Mouse (Mus musculus) limb, embryonic 14.5 days (tissue): ENCODE results near the gene Tsn. TPM values are rescaled to one million over a fixed set of nuclear protein-coding genes. Genes with fewer than 3 reads are reported as not detected.

Experiments
- ATAC-seq: fragments of 200-750 bp; cut with Nextera tagmentation; 2 replicates; pipeline ENCODE4 v1.8.0; 2017; ENCODE audit warnings: low read depth, moderate number of reproducible peaks, moderate TSS enrichment; ENCODE audit not compliant: low FRiP score
- DNase-seq: peaks from one replicate; pipeline ENCODE4 v3.0.0-alpha.2; 2015; ENCODE audit warnings: low spot score
- H3K27ac ChIP-seq: fragments of 300-500 bp; sonication (generic); replicated peaks from 2 replicates; pipeline ENCODE4 v1.5.1; 2014; ENCODE audit warnings: low read depth, mild to moderate bottlenecking, low read length, moderate library complexity, mixed read lengths
- H3K27me3 ChIP-seq: fragments of 300-500 bp; sonication (generic); 2 replicates; pipeline ENCODE4 v1.6.1; 2014; ENCODE audit warnings: low read length, mixed read lengths; ENCODE audit not compliant: control insufficient read depth, insufficient read depth
- H3K36me3 ChIP-seq: fragments of 300-500 bp; sonication (generic); 2 replicates; pipeline ENCODE4 v1.6.1; 2014; ENCODE audit warnings: mild to moderate bottlenecking, low read length, moderate library complexity, mixed read lengths; ENCODE audit not compliant: control insufficient read depth, insufficient read depth
- H3K4me1 ChIP-seq: fragments of 300-500 bp; sonication (generic); 2 replicates; pipeline ENCODE4 v1.6.1; 2014; ENCODE audit warnings: antibody characterized with exemption, low read length, mixed read lengths; ENCODE audit not compliant: control insufficient read depth, insufficient read depth
- H3K4me2 ChIP-seq: fragments of 300-500 bp; sonication (generic); replicated peaks from 2 replicates; pipeline ENCODE4 v1.6.1; 2014; ENCODE audit warnings: low read depth, mild to moderate bottlenecking, low read length, moderate library complexity; ENCODE audit not compliant: severe bottlenecking
- H3K4me3 ChIP-seq: fragments of 300-500 bp; sonication (generic); replicated peaks from 2 replicates; pipeline ENCODE4 v1.5.1; 2014; ENCODE audit warnings: low read length
- H3K9ac ChIP-seq: fragments of 300-500 bp; sonication (generic); 2 replicates; pipeline ENCODE4 v1.6.1; 2014; ENCODE audit warnings: mild to moderate bottlenecking, low read depth, low read length, moderate library complexity; ENCODE audit not compliant: severe bottlenecking
- H3K9me3 ChIP-seq: fragments of 300-500 bp; sonication (generic); 2 replicates; pipeline ENCODE4 v1.6.1; 2016; ENCODE audit warnings: low read length; ENCODE audit not compliant: control insufficient read depth
- POLR2A ChIP-seq: fragments of 200-500 bp; IDR thresholded peaks from 2 replicates; pipeline ENCODE4 v1.8.0; 2012; ENCODE audit warnings: inconsistent platforms, mild to moderate bottlenecking, moderate library complexity, borderline replicate concordance; ENCODE audit not compliant: insufficient read depth, insufficient read length; ENCODE audit errors: extremely low read depth
- WGBS: fragments of 180-500 bp; shearing (Covaris S2); extraction: QIAGEN DNeasy Blood & Tissue Kit; methylation state at CpG from one replicate; pipeline ENCODE4 v1.1.7; 2014; 5-methylcytosine and 5-hydroxymethylcytosine counted together
- polyA plus RNA-seq, 2 experiments: library from polyadenylated mRNA; depleted of rRNA in 1 of 2; stranded (reverse) in 1 of 2; unstranded in 1 of 2; fragments of >200 nt; fragmentation: Nextera tagmentation in 1 of 2; extraction: Ambion mirVana in 1 of 2; gene quantifications; 2 replicates each; pipeline versions ENCODE4 v1.2.1 to v1.2.3; 2012 to 2014

The Tsn gene
- 82.3 and 101 TPM in 2 replicates for polyA plus RNA-seq (2012; rRNA removed)
- polyA plus RNA-seq (2014; fragmentation: Nextera tagmentation; extraction: Ambion mirVana): 290 and 307 TPM in 2 replicates

DNA sequence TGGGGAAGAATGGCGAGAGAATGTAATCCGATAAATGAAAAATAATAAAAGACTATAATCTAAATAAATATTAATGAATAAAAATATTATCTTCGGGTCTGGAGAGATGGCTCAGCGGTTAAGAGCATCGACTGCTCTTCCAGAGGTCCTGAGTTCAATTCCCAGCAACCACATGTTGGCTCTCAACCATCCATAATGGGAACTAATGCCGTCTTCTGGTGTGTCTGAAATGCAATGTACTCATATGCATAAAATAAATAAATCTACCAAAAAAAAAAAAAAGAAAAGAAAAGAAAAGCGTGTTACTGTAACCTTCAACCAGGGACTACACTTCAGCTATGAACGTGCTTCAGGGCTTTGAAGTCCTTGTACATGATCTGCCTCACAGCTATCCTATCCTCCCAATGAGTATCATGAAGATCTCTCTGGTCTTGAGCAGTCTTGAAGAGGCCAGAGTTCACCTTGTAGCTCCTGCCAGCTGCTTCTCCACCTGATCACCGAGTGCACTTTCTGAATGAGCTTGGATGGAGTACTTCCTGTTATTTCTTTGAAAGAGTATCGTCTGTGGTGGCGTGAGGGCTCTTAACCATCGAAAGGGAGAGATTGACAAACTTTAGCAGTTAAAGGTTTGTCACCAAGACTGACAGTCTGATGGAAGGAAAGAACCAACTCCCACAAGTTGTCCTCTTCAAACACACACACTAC is at the start of gene Tsn:
TSS of gene Tsn (minus strand) at position 118 of the 705 bp plus-strand sequence.
- Histone ChIP-seq H3K4me2 (peak within 1 kb of the TSS; percentile 64), H3K27me3 (no peaks in the 10 kb centered on the region), H3K27ac (peak within 1 kb of the TSS; percentile 92), H3K4me3 (peak within 1 kb of the TSS; percentile 93), H3K9me3 (no peaks in the 10 kb centered on the region), H3K9ac (peak within 1 kb of the TSS; percentile 91), H3K4me1 (peaks cover 3% of the 10 kb centered on the region; the same call in 1 of the 2 replicates), H3K36me3 (peaks cover 7% of the 10 kb centered on the region)
- 55% methylated on average over 12 of the region's 12 CpGs for WGBS
- no peak for DNase-seq
- TF ChIP-seq POLR2A: no peak
- ATAC-seq: peak; percentile 7; the same call in 1 of the 2 replicates

DNA sequence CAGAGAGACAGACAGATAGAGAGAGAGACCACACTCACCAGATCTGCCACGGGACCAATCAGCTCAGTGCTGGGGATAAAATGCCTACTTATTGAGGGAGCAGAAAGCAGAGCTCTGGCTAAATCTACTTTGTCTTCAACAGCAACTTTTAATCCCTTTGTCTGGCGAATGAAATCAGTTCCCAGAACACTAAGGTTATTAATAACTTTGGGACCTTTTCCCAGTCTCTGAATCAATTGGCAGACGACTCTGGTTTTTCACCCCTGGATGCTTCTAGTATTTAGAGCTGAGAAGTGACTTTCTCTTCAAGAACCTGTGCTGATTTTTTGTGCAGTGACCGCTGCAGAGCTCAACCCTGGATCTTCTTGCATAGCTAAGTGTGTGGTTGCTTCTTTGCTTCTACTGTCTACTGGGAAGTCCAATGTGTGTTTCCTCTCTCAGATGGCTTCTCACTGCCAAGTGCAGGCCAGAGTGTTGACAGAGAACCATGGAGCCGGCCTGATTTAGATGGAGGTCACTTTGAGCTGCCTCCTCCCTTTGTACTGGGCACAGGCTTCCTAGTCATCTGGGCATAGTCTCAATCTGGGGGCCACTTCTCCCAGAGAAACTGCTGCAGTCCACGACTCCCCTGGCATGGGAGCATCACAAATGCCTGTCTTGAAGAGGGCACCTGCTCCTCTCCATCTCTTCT is 47.7 kb upstream of the Tsn start:
- Histone ChIP-seq H3K4me2 (no peak overlapping the region), H3K27me3 (no peaks in the 10 kb centered on the region), H3K4me3 (no peak overlapping the region), H3K9me3 (no peaks in the 10 kb centered on the region), H3K36me3 (no peaks in the 10 kb centered on the region), H3K4me1 (no peaks in the 10 kb centered on the region), H3K27ac (no peak overlapping the region), H3K9ac (no peak overlapping the region)
- DNase-seq (peak; percentile 33), ATAC-seq (no peak)
- 64% methylated on average over 6 of the region's 6 CpGs for WGBS
- no peak for TF ChIP-seq POLR2A

DNA sequence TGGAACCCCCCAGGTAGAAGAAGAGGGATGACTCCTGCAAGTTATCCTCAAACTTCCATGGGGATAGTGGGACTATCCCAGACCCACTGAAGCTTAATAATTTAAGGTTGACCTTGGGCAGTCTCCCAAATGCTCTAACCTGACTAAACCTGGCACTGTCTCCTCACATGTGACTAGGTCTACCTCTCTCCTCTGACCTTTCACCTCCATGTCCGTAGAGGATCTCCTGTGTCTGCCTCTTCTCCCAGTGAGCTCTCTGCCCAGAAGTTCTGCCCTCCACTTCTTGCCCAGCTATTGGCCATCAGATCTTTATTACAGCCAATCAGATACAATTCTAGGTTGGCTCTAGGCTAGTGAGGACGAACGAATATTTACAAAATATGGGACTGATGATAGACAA is 38.4 kb upstream of the Tsn start:
- ATAC-seq: no peak
- TF ChIP-seq POLR2A: no peak
- Histone ChIP-seq H3K27ac (no peak overlapping the region), H3K4me2 (no peak overlapping the region), H3K4me3 (no peak overlapping the region), H3K4me1 (no peaks in the 10 kb centered on the region), H3K36me3 (no peaks in the 10 kb centered on the region), H3K9ac (no peak overlapping the region), H3K9me3 (no peaks in the 10 kb centered on the region), H3K27me3 (no peaks in the 10 kb centered on the region)
- no peak for DNase-seq
- WGBS: 82% methylated on average over 3 of the region's 3 CpGs

DNA sequence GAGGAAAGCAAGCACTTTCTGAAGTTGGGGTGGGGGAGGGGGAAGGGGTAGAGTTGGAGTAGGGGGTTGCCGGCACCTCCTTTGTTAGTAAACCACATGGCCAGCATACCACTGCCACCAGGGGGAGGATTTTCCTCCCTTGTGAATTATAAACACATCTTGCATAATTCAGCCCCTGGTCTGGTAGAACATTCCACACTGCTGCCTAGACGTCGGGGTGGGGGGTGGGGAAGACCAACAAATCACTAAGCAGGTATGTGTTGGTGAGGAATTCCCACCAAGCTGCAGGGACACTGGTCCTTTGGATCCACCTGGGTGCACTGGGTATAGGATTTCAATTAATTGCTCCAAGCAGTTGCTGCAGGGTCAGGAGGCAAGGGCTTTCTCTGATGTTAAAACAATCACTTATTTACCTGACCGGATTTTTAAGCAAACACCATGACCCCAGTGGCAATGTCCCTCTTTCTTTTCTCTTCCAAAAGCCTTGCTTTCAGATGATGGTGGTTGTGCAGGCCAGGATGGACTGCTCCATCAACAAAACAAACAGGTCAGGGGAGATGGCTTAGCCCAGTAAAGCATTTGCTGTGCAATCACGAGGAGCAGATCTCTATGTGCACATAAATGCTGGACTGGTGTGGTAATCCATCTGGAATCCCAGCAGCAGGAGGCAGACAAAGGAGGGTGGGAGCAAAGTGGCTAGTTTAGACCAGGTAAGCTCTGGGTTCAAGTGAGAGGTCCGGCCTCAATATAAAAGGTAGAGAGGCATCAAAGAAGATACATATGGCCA is 32.3 kb upstream of the Tsn start:
- DNase-seq (peak; percentile 28), ATAC-seq (peak; percentile 41; the same call in 1 of the 2 replicates)
- no peak for TF ChIP-seq POLR2A
- Histone ChIP-seq H3K4me2 (no peak overlapping the region), H3K4me1 (peaks cover 6% of the 10 kb centered on the region; the same call in 1 of the 2 replicates), H3K27me3 (no peaks in the 10 kb centered on the region), H3K4me3 (no peak overlapping the region), H3K36me3 (no peaks in the 10 kb centered on the region), H3K9me3 (no peaks in the 10 kb centered on the region), H3K27ac (no peak overlapping the region), H3K9ac (no peak overlapping the region)
- WGBS: 24% methylated on average over 6 of the region's 6 CpGs

DNA sequence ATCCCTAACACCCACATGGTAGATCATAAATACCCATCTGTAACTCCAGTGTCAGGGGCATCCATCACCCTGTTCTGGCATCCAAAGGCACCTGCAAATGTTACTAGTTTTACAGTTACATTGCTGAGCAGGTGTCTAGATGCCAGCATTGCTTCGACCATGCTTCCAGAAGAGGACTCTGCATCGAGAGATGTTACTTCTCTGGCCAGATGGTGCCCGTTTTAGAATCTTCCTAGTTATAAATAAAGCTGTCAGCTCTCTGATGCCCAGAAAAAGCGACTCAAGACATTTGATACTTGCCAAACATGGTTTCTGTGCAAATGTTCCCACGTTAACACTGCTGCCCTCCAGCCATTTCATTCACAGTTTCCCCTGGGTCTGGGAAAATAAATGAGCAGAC is 26.4 kb upstream of the Tsn start:
- Histone ChIP-seq H3K9ac (no peak overlapping the region), H3K4me2 (no peak overlapping the region), H3K27ac (no peak overlapping the region), H3K36me3 (peaks cover 24% of the 10 kb centered on the region), H3K4me1 (no peaks in the 10 kb centered on the region), H3K27me3 (no peaks in the 10 kb centered on the region), H3K4me3 (no peak overlapping the region), H3K9me3 (no peaks in the 10 kb centered on the region)
- ATAC-seq (no peak), DNase-seq (no peak)
- 56% methylated on average over 5 of the region's 5 CpGs for whole genome bisulfite sequencing
- TF ChIP-seq POLR2A: no peak
